Mouse (Mus musculus) megakaryocyte, embryonic 14.5 days (primary cell): ENCODE results near the gene Morc1.

Experiments
- FLI1 ChIP-seq: IDR thresholded peaks from 2 replicates; pipeline ENCODE4 v1.6.1; 2012; ENCODE audit warnings: low read length, inconsistent platforms, mixed read lengths
- GATA1 ChIP-seq: IDR thresholded peaks from 3 replicates; pipeline ENCODE4 v1.6.1; 2012; ENCODE audit warnings: mixed read lengths, low read length, inconsistent platforms, borderline replicate concordance

DNA sequence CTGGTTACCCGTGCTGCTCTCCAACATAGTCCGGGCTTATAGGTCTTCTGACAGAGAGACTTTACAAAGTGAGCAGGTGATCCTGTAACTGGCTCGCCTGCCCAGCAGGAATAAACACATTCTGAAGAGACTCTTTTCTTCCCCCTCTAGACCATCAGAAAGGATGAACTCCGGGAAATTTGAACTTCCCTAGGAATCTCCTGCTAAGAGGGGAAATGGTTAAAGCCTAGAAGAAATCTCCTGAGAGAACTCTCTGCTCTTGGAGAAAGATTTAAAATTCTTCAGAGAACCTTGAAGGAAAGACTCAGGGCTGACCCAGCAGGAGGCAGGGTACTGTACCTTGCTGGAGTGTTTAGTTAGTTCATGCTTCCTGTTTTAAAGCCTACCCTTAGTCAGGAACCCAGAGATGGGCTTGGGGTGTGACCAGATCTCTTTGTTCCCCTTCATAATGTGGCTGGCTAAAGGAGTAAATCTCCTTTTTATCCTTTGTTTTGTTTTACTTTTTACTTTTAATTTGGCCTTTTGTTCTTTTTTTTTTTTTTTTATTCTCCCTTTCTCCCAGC lies 175.5 kb downstream of the Morc1 start:
- TF ChIP-seq GATA1 (no peak), FLI1 (no peak)
